Mouse (Mus musculus) kidney, embryonic 15.5 days (tissue): ENCODE data around the gene Tmx2. TPM values are rescaled to one million over a fixed set of nuclear protein-coding genes. Genes with fewer than 3 reads are reported as not detected.
A peak's percentile ranks its signal among the peaks of the same experiment; 100 is the strongest.

ENCODE experiments used
- ATAC-seq: fragments of 200-750 bp; cut with Nextera tagmentation; replicated peaks from 2 replicates; pipeline ENCODE4 v1.8.0; 2017; ENCODE audit warnings: moderate TSS enrichment; ENCODE audit not compliant: low FRiP score
- H3K27ac ChIP-seq: fragments of 300-500 bp; sonication (generic); 2 replicates; pipeline ENCODE4 v1.5.1; 2015; ENCODE audit warnings: mild to moderate bottlenecking, inconsistent platforms
- H3K27me3 ChIP-seq: fragments of 300-500 bp; sonication (generic); 2 replicates; pipeline ENCODE4 v1.6.1; 2015; ENCODE audit warnings: inconsistent platforms
- H3K36me3 ChIP-seq: fragments of 300-500 bp; sonication (generic); 2 replicates; pipeline ENCODE4 v1.6.1; 2015; ENCODE audit warnings: inconsistent platforms
- H3K4me1 ChIP-seq: fragments of 300-500 bp; sonication (generic); 2 replicates; pipeline ENCODE4 v1.6.1; 2015; ENCODE audit warnings: inconsistent platforms
- H3K4me2 ChIP-seq: fragments of 300-500 bp; sonication (generic); 2 replicates; pipeline ENCODE4 v1.6.1; 2015; ENCODE audit warnings: moderate library complexity, mild to moderate bottlenecking, inconsistent platforms
- H3K4me3 ChIP-seq: fragments of 300-500 bp; sonication (generic); replicated peaks from 2 replicates; pipeline ENCODE4 v1.5.1; 2015; ENCODE audit warnings: mild to moderate bottlenecking, inconsistent platforms
- H3K9ac ChIP-seq: fragments of 300-500 bp; sonication (generic); 2 replicates; pipeline ENCODE4 v1.6.1; 2015; ENCODE audit warnings: mild to moderate bottlenecking, inconsistent platforms
- H3K9me3 ChIP-seq: fragments of 300-500 bp; sonication (generic); replicated peaks from 2 replicates; pipeline ENCODE4 v1.6.1; 2016; ENCODE audit warnings: inconsistent platforms
- WGBS: fragments of 180-500 bp; shearing (Covaris S2); methylation state at CpG from one replicate; pipeline ENCODE4 v1.1.7; 2015; ENCODE audit warnings: mixed read lengths; 5-methylcytosine and 5-hydroxymethylcytosine counted together
- polyA plus RNA-seq: library from polyadenylated mRNA; unstranded; fragments of >200 nt; fragmentation: Nextera tagmentation; extraction: Ambion mirVana; gene quantifications from 2 replicates; pipeline ENCODE4 v1.2.1, GENCODE M21; 2015

Gene Tmx2
- polyA plus RNA-seq, 1 experiment from 2014 or later, result 174 TPM

GRCm38 (mm10) chr2:84714811-84715561 lies 36.0 kb upstream of the Tmx2 start, which contains the start of gene Zdhhc5:
Gene Zdhhc5, minus strand, starts transcription at chr2:84715180.
- under 1% methylated on average over 107 of the region's 107 CpGs for WGBS
- peak; percentile 98 for ATAC-seq
- no peaks in the 10 kb centered on the region for H3K9me3 ChIP-seq

GRCm38 (mm10) chr2:84714422-84714810 lies 35.5 kb upstream of the Tmx2 start:
- ATAC-seq, result no peak; the same call in 1 of the 2 replicates
- Histone ChIP-seq H3K4me3 (peak overlapping the region; percentile 97), H3K9ac (peak overlapping the region; percentile 96), H3K27me3 (no peaks in the 10 kb centered on the region), H3K36me3 (peaks cover 18% of the 10 kb centered on the region), H3K4me2 (peak overlapping the region; percentile 82), H3K9me3 (no peaks in the 10 kb centered on the region), H3K4me1 (peaks cover 18% of the 10 kb centered on the region), H3K27ac (peak overlapping the region; percentile 98)
- 0% methylated on average over 23 of the region's 26 CpGs for WGBS

More at GRCm38 (mm10) chr2:84714811-84715561, 36.0 kb upstream of the Tmx2 start, which contains the start of gene Zdhhc5:
- H3K4me3 ChIP-seq, result peak within 1 kb of the TSS; percentile 97
- peak within 1 kb of the TSS; percentile 82 for H3K4me2 ChIP-seq
- peak within 1 kb of the TSS; percentile 98 for H3K27ac ChIP-seq
- peaks cover 18% of the 10 kb centered on the region for H3K4me1 ChIP-seq
- no peaks in the 10 kb centered on the region for H3K27me3 ChIP-seq
- H3K9ac ChIP-seq, result peak within 1 kb of the TSS; percentile 96
- peaks cover 13% of the 10 kb centered on the region for H3K36me3 ChIP-seq

GRCm38 (mm10) chr2:84711898-84712297 lies 33.0 kb upstream of the Tmx2 start:
- Histone ChIP-seq H3K27me3 (no peaks in the 10 kb centered on the region), H3K4me1 (peaks cover 31% of the 10 kb centered on the region), H3K27ac (no peak overlapping the region), H3K9me3 (no peaks in the 10 kb centered on the region), H3K4me3 (no peak overlapping the region), H3K36me3 (peaks cover 42% of the 10 kb centered on the region), H3K9ac (no peak overlapping the region), H3K4me2 (no peak overlapping the region)
- ATAC-seq, result no peak
- WGBS, result 85% methylated on average over 2 of the region's 2 CpGs

GRCm38 (mm10) chr2:84707523-84707922 lies 28.6 kb upstream of the Tmx2 start:
- WGBS, result 44% methylated on average over 1 of the region's 1 CpGs
- peaks cover 17% of the 10 kb centered on the region for H3K4me1 ChIP-seq
- H3K4me2 ChIP-seq, result no peak overlapping the region
- H3K4me3 ChIP-seq, result no peak overlapping the region
- H3K9me3 ChIP-seq, result no peaks in the 10 kb centered on the region
- peaks cover 66% of the 10 kb centered on the region for H3K36me3 ChIP-seq
- H3K27ac ChIP-seq, result no peak overlapping the region
- H3K9ac ChIP-seq, result no peak overlapping the region
- ATAC-seq, result no peak
- no peaks in the 10 kb centered on the region for H3K27me3 ChIP-seq

- 0 out of 2 replicates have a peak overlapping the region, but pooled peaks have one; percentile 23 for H3K27ac ChIP-seq
Observed at GRCm38 (mm10) chr2:84705295-84705694, 26.4 kb upstream of the Tmx2 start.

GRCm38 (mm10) chr2:84704329-84704728 lies 25.4 kb upstream of the Tmx2 start:
- Histone ChIP-seq H3K9me3 (no peaks in the 10 kb centered on the region), H3K9ac (no peak overlapping the region), H3K27ac (peak overlapping the region; percentile 54; the same call in 1 of the 2 replicates), H3K27me3 (no peaks in the 10 kb centered on the region), H3K4me2 (no peak overlapping the region), H3K4me1 (peaks cover 16% of the 10 kb centered on the region; the same call in 1 of the 2 replicates), H3K36me3 (peaks cover 72% of the 10 kb centered on the region), H3K4me3 (no peak overlapping the region)
- WGBS, result 62% methylated on average over 5 of the region's 5 CpGs
- ATAC-seq, result peak; percentile 80

More at GRCm38 (mm10) chr2:84705295-84705694, 26.4 kb upstream of the Tmx2 start:
- no peak overlapping the region for H3K4me3 ChIP-seq
- no peak overlapping the region for H3K9ac ChIP-seq
- H3K9me3 ChIP-seq, result no peaks in the 10 kb centered on the region
- ATAC-seq, result no peak
- 86% methylated on average over 1 of the region's 1 CpGs for WGBS
- peaks cover 72% of the 10 kb centered on the region for H3K36me3 ChIP-seq
- no peak overlapping the region for H3K4me2 ChIP-seq
- H3K4me1 ChIP-seq, result peaks cover 16% of the 10 kb centered on the region; the same call in 1 of the 2 replicates
- H3K27me3 ChIP-seq, result no peaks in the 10 kb centered on the region

GRCm38 (mm10) chr2:84703497-84703896 lies 24.6 kb upstream of the Tmx2 start:
- peaks cover 15% of the 10 kb centered on the region; the same call in 1 of the 2 replicates for H3K4me1 ChIP-seq
- no peak overlapping the region for H3K9ac ChIP-seq
- H3K4me3 ChIP-seq, result no peak overlapping the region
- ATAC-seq, result no peak
- WGBS, result 98% methylated on average over 1 of the region's 1 CpGs
- no peak overlapping the region for H3K4me2 ChIP-seq
- no peak overlapping the region for H3K27ac ChIP-seq
- peaks cover 73% of the 10 kb centered on the region for H3K36me3 ChIP-seq
- no peaks in the 10 kb centered on the region for H3K9me3 ChIP-seq
- H3K27me3 ChIP-seq, result no peaks in the 10 kb centered on the region

- no peak overlapping the region for H3K4me3 ChIP-seq
- H3K9ac ChIP-seq, result no peak overlapping the region
- H3K4me1 ChIP-seq, result no peaks in the 10 kb centered on the region
- H3K27ac ChIP-seq, result no peak overlapping the region
- no peak for ATAC-seq
- 88% methylated on average over 5 of the region's 5 CpGs for WGBS
- peaks cover 92% of the 10 kb centered on the region for H3K36me3 ChIP-seq
- H3K4me2 ChIP-seq, result no peak overlapping the region
- H3K9me3 ChIP-seq, result no peaks in the 10 kb centered on the region
- no peaks in the 10 kb centered on the region for H3K27me3 ChIP-seq
Observed at GRCm38 (mm10) chr2:84695007-84695695, 16.2 kb upstream of the Tmx2 start.

GRCm38 (mm10) chr2:84690050-84690449 lies 11.1 kb upstream of the Tmx2 start:
- H3K4me3 ChIP-seq, result no peak overlapping the region
- 92% methylated on average over 12 of the region's 12 CpGs for WGBS
- H3K4me2 ChIP-seq, result no peak overlapping the region
- H3K9ac ChIP-seq, result no peak overlapping the region
- no peak overlapping the region for H3K27ac ChIP-seq
- H3K27me3 ChIP-seq, result no peaks in the 10 kb centered on the region
- peaks cover 93% of the 10 kb centered on the region for H3K36me3 ChIP-seq
- no peak for ATAC-seq
- no peaks in the 10 kb centered on the region for H3K9me3 ChIP-seq
- H3K4me1 ChIP-seq, result no peaks in the 10 kb centered on the region

- H3K9ac ChIP-seq, result no peak overlapping the region
- H3K9me3 ChIP-seq, result no peaks in the 10 kb centered on the region
- H3K27me3 ChIP-seq, result no peaks in the 10 kb centered on the region
- no peak overlapping the region for H3K27ac ChIP-seq
- no peak for ATAC-seq
- no peaks in the 10 kb centered on the region for H3K4me1 ChIP-seq
- no peak overlapping the region for H3K4me3 ChIP-seq
- H3K36me3 ChIP-seq, result peaks cover 88% of the 10 kb centered on the region
- no peak overlapping the region for H3K4me2 ChIP-seq
- WGBS, result 82% methylated on average over 2 of the region's 2 CpGs
Observed at GRCm38 (mm10) chr2:84688080-84688844, 9.3 kb upstream of the Tmx2 start.

- peaks cover 46% of the 10 kb centered on the region for H3K36me3 ChIP-seq
- peaks cover 8% of the 10 kb centered on the region for H3K4me1 ChIP-seq
- ATAC-seq, result no peak
- H3K27me3 ChIP-seq, result no peaks in the 10 kb centered on the region
- H3K27ac ChIP-seq, result no peak overlapping the region
- 84% methylated on average over 6 of the region's 6 CpGs for WGBS
- no peak overlapping the region for H3K9ac ChIP-seq
- no peaks in the 10 kb centered on the region for H3K9me3 ChIP-seq
- no peak overlapping the region for H3K4me3 ChIP-seq
- no peak overlapping the region for H3K4me2 ChIP-seq
Observed at GRCm38 (mm10) chr2:84682605-84683183, 3.8 kb upstream of the Tmx2 start.
